Mouse (Mus musculus): ENCODE data around the gene Atox1. TPM values are rescaled to one million over a fixed set of nuclear protein-coding genes. Genes with fewer than 3 reads are reported as not detected.

Gene Atox1
- polyA plus RNA-seq, 1 experiment, result 237 TPM

DNA sequence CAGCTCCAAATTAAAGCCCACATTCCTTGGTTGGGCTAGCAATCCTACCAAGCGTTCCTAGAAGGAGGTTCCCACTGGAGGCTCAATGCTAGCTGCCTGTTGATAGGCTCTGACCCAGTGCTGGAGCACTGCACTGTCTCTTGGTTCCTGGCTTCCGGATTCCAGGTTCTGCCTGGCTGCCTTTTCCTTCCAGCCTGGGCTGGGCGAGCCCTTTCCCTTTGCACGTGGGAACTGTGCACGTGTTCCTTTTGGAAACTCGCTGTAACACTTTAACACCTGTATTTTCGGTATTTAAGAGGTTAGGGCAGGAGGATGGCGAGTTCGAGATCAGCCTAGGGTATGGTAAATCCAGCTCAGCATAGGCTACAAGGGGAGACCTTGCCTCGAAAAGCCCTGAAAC is 7.0 kb upstream of the Atox1 start:
- WGBS, result 81% methylated on average over 10 of the region's 10 CpGs
- no peak overlapping the region for H3K4me3 ChIP-seq (ENCODE audit: extremely low read depth, insufficient read depth, insufficient read length)

DNA sequence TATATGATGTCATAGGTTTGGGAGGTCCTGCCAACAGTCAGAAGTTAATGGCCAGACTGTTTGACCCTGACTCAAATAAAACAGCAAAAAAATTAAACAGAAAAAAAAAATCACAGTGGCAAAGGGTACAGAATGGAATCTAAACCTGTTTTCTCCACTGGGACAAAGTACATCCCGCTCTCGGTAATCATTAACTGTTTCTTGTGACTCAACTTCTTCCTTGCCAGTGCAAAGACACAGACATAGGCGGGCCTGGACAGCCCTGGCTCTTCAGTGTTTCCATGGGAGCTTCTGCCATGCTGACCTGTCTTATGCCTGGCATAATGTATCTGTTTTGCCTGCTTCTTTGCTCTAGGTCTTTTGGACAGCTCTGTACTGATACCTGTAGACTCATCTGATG is 4.1 kb upstream of the Atox1 start:
- 95% methylated on average over 3 of the region's 3 CpGs for WGBS
- H3K4me1 ChIP-seq (ENCODE audit: control insufficient read depth, insufficient read depth, insufficient read length), result peaks cover 10% of the 10 kb centered on the region; the same call in 1 of the 2 replicates
- no peak for DNase-seq (ENCODE audit: low read depth in 1 of 2, low spot score in 2 of 2)
- H3K36me3 ChIP-seq (ENCODE audit: control insufficient read depth, insufficient read depth, low read length), result no peaks in the 10 kb centered on the region
- no peak overlapping the region for H3K27ac ChIP-seq (ENCODE audit: insufficient read depth, low read length)
- H3K27me3 ChIP-seq (ENCODE audit: control insufficient read depth, insufficient read depth, low read length), result no peaks in the 10 kb centered on the region
- TF ChIP-seq CTCF (IDR thresholded peaks at IDR 0.05; ENCODE audit: extremely low read depth, insufficient read depth, insufficient read length, insufficient replicate concordance) (no peak), POLR2A (IDR thresholded peaks at IDR 0.05; ENCODE audit: low read depth, low read length) (no peak)
- H3K4me3 ChIP-seq (ENCODE audit: extremely low read depth, insufficient read depth, insufficient read length), result no peak overlapping the region

More for the DNA sequence above, 7.0 kb upstream of the Atox1 start:
- no peak for DNase-seq (ENCODE audit: low read depth in 1 of 2, low spot score in 2 of 2)
- TF ChIP-seq POLR2A (IDR thresholded peaks at IDR 0.05; ENCODE audit: low read depth, low read length) (no peak), CTCF (IDR thresholded peaks at IDR 0.05; ENCODE audit: extremely low read depth, insufficient read depth, insufficient read length, insufficient replicate concordance) (no peak)
- no peaks in the 10 kb centered on the region for H3K27me3 ChIP-seq (ENCODE audit: control insufficient read depth, insufficient read depth, low read length)
- peak overlapping the region; percentile 82; the same call in 1 of the 2 replicates for H3K27ac ChIP-seq (ENCODE audit: insufficient read depth, low read length)
- no peaks in the 10 kb centered on the region for H3K36me3 ChIP-seq (ENCODE audit: control insufficient read depth, insufficient read depth, low read length)
- H3K4me1 ChIP-seq (ENCODE audit: control insufficient read depth, insufficient read depth, insufficient read length), result peaks cover 8% of the 10 kb centered on the region; the same call in 1 of the 2 replicates

DNA sequence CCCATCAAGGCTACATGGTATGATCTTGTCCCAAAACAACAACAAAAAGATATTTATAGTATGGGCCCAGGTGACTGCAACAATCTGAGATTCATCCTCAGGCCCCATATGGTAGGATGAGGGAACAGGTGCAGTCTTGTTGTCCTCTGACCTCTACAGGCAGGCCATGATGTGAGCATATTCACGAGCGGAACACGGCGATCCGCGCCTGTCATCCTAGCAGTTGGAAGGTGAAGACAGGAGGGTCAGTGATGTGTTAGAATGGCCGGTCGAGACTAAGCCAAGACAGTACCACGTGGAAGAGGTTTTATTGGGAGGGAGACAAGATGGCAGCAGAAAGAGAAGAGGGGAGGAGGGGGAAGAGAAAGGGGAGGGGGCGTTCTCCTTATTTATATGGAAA is 3.7 kb upstream of the Atox1 start:
- Histone ChIP-seq H3K27me3 (ENCODE audit: control insufficient read depth, insufficient read depth, low read length) (no peaks in the 10 kb centered on the region), H3K36me3 (ENCODE audit: control insufficient read depth, insufficient read depth, low read length) (no peaks in the 10 kb centered on the region), H3K4me3 (ENCODE audit: extremely low read depth, insufficient read depth, insufficient read length) (no peak overlapping the region), H3K4me1 (ENCODE audit: control insufficient read depth, insufficient read depth, insufficient read length) (peaks cover 11% of the 10 kb centered on the region; the same call in 1 of the 2 replicates), H3K27ac (ENCODE audit: insufficient read depth, low read length) (no peak overlapping the region)
- TF ChIP-seq CTCF (IDR thresholded peaks at IDR 0.05; ENCODE audit: extremely low read depth, insufficient read depth, insufficient read length, insufficient replicate concordance) (no peak), POLR2A (IDR thresholded peaks at IDR 0.05; ENCODE audit: low read depth, low read length) (no peak)
- WGBS, result 90% methylated on average over 10 of the region's 10 CpGs
- DNase-seq (ENCODE audit: low read depth in 1 of 2, low spot score in 2 of 2), result no peak

DNA sequence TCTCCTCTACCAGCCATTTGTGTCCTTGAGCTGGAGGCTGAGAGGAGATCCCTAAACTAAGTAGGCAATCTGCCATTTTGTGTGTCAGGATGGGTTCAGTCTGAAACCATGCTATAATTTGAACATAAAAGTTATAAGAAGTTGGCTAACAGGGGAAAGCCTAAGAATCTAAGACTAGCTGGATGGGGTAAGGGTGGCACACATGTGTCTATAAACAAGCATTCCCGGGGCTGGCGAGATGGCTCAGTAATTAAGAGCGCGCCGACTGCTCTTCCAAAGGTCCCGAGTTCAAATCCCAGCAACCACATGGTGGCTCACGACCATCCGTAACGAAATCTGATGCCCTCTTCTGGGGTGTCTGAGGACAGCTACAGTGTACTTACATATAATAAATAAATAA is 1.1 kb upstream of the Atox1 start:
- no peaks in the 10 kb centered on the region for H3K36me3 ChIP-seq (ENCODE audit: control insufficient read depth, insufficient read depth, low read length)
- H3K4me1 ChIP-seq (ENCODE audit: control insufficient read depth, insufficient read depth, insufficient read length), result peaks cover 5% of the 10 kb centered on the region; the same call in 1 of the 2 replicates
- H3K27me3 ChIP-seq (ENCODE audit: control insufficient read depth, insufficient read depth, low read length), result no peaks in the 10 kb centered on the region
- 97% methylated on average over 9 of the region's 9 CpGs for WGBS
- H3K4me3 ChIP-seq (ENCODE audit: extremely low read depth, insufficient read depth, insufficient read length), result no peak overlapping the region
- H3K27ac ChIP-seq (ENCODE audit: insufficient read depth, low read length), result no peak overlapping the region
- DNase-seq (ENCODE audit: low read depth in 1 of 2, low spot score in 2 of 2), result no peak
- TF ChIP-seq POLR2A (IDR thresholded peaks at IDR 0.05; ENCODE audit: low read depth, low read length), result no peak

DNA sequence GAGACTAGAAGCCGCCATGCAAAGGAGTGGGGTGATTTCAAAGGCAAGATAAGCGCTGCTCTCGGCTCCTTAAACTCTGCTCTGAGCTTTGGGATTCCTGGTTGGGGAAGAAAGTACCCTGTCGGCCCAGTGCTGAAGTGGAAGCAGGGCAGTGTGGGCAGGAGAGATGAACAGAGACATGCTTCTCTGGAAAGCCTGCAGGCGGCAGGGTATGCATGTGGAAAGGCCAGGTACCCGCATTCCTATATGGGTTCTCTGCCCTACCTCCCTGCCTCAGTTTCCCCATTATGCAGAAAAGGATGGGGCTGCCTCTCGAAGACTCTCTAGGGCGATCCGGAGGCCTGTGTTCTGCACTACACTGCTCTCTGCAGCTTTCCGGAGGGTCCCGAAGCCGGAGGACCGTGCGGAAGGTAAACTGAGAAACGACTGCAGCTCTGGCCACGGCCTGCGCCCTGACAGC is 450 bp downstream of the Atox1 start:
- no peaks in the 10 kb centered on the region for H3K36me3 ChIP-seq (ENCODE audit: control insufficient read depth, insufficient read depth, low read length)
- H3K27ac ChIP-seq (ENCODE audit: insufficient read depth, low read length), result peak overlapping the region; percentile 70
- peak in 1 of 2 experiments; percentile 34 for DNase-seq (ENCODE audit: low read depth in 1 of 2, low spot score in 2 of 2)
- TF ChIP-seq CTCF (IDR thresholded peaks at IDR 0.05; ENCODE audit: extremely low read depth, insufficient read depth, insufficient read length, insufficient replicate concordance), result peak; percentile 15; the same call in 1 of the 2 replicates
- TF ChIP-seq POLR2A (IDR thresholded peaks at IDR 0.05; ENCODE audit: low read depth, low read length), result no peak
- peak overlapping the region; percentile 95 for H3K4me3 ChIP-seq (ENCODE audit: extremely low read depth, insufficient read depth, insufficient read length)
- WGBS, result 2% methylated on average over 17 of the region's 17 CpGs
- no peaks in the 10 kb centered on the region for H3K27me3 ChIP-seq (ENCODE audit: control insufficient read depth, insufficient read depth, low read length)
- H3K4me1 ChIP-seq (ENCODE audit: control insufficient read depth, insufficient read depth, insufficient read length), result peaks cover 5% of the 10 kb centered on the region; the same call in 1 of the 2 replicates

DNA sequence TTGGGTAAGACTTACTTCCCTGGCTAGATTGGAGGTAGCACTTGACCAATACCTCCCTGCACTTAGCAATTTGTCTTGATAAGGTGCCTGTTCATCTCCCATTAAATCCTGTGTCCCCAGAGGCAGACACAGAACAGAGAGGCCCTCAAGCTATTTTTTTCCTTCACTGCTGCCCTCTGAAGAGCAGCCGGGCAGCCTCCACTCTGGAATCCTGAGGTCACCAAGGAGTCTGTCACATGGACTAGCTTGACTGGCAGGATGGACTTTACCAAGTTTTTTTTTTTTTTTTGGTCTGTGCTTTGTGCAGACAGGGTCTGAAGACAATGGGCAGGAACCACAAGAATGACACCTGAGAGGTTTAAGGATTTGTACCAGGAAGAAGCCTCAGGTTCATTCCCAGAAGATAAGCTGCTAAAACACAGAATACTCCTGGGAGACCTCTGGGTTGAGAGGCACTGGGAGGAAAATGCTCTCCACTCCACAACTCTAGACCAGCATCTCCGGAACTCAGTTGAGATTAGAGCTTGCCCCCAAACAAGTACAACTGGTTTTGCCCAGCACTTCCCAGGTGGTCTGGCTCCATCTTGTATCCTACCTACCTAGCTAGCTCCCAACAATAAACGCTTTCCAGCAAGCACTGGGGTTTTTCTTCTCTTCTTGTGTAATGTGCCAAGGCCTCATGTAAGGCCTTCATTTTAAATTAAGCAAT is 1.0 kb downstream of the Atox1 start:
- Histone ChIP-seq H3K27me3 (ENCODE audit: control insufficient read depth, insufficient read depth, low read length) (no peaks in the 10 kb centered on the region), H3K4me3 (ENCODE audit: extremely low read depth, insufficient read depth, insufficient read length) (peak overlapping the region; percentile 95), H3K36me3 (ENCODE audit: control insufficient read depth, insufficient read depth, low read length) (peaks cover under 1% of the 10 kb centered on the region; the same call in 1 of the 2 replicates), H3K27ac (ENCODE audit: insufficient read depth, low read length) (peak overlapping the region; percentile 70), H3K4me1 (ENCODE audit: control insufficient read depth, insufficient read depth, insufficient read length) (peaks cover 5% of the 10 kb centered on the region; the same call in 1 of the 2 replicates)
- DNase-seq (ENCODE audit: low read depth in 1 of 2, low spot score in 2 of 2), result no peak
- 77% methylated on average over 3 of the region's 3 CpGs for WGBS
- no peak for TF ChIP-seq CTCF (IDR thresholded peaks at IDR 0.05; ENCODE audit: extremely low read depth, insufficient read depth, insufficient read length, insufficient replicate concordance)
- no peak for TF ChIP-seq POLR2A (IDR thresholded peaks at IDR 0.05; ENCODE audit: low read depth, low read length)

DNA sequence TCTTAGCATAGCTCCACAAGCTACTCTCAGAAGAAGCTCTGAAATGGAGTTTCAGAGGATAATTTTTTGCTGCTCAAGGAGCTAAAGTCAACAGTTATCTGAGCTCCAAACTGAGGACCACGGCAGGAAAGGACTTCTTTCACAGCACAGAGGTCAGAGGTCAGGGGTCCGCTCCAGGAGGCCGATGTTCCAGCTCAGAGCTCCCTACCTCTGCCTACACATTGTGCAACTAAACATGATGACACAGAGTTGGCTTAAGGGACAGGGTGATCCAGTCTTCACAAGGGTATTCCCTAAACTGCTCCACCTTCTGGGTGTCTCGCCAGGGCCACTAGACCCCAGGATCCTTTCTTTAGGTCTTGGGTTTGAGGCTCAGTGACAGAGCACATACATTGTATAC is 2.5 kb downstream of the Atox1 start:
- no peak overlapping the region for H3K27ac ChIP-seq (ENCODE audit: insufficient read depth, low read length)
- DNase-seq (ENCODE audit: low read depth in 1 of 2, low spot score in 2 of 2), result no peak
- 79% methylated on average over 4 of the region's 4 CpGs for WGBS
- H3K4me1 ChIP-seq (ENCODE audit: control insufficient read depth, insufficient read depth, insufficient read length), result peaks cover 5% of the 10 kb centered on the region; the same call in 1 of the 2 replicates
- H3K36me3 ChIP-seq (ENCODE audit: control insufficient read depth, insufficient read depth, low read length), result peaks cover 4% of the 10 kb centered on the region
- no peak overlapping the region for H3K4me3 ChIP-seq (ENCODE audit: extremely low read depth, insufficient read depth, insufficient read length)
- no peaks in the 10 kb centered on the region for H3K27me3 ChIP-seq (ENCODE audit: control insufficient read depth, insufficient read depth, low read length)
- TF ChIP-seq CTCF (IDR thresholded peaks at IDR 0.05; ENCODE audit: extremely low read depth, insufficient read depth, insufficient read length, insufficient replicate concordance), result no peak

Measured in spleen, adult 2 months (tissue).